Mouse (Mus musculus) layer of hippocampus, postnatal 25 days (tissue): ENCODE results near the gene Zbtb1. TPM values are rescaled to one million over a fixed set of nuclear protein-coding genes. Genes with fewer than 3 reads are reported as not detected.

ENCODE experiments used
- DNase-seq, 2 experiments: peaks; one replicate each; pipeline ENCODE4 v3.0.0; 2022; ENCODE audit warnings: mixed read lengths in 2 of 2, low spot score in 1 of 2; ENCODE audit errors: extremely low spot score in 1 of 2
- total RNA-seq, 2 experiments: library from RNA; stranded (reverse); gene quantifications; 2 replicates each; pipeline ENCODE4 v1.2.3; 2021

Gene Zbtb1
- total RNA-seq, 2 experiments from 2014 or later: 7.0 to 8.3 TPM

DNA sequence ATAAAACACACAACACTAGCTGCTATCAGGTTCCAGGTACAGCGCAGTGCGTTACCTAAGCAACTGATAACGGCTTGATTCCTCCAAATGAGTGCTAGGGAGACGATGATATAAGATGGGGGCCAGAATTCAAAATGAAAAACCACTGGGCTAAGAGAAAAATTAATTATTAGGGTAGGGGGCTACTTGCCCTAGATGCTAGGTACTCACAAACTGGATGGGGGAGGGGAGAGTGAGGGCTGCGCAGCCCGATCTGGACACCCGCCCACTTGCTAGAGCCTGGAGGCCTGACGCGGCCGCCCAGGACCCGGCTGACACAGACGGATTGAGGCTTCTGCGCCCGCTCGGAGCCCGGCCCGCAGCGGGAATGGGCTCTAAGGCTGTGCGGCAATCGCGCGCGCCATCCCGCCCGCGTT is 1.3 kb upstream of the Zbtb1 start:
- peak in 1 of 2 experiments; percentile 42 for DNase-seq

GRCm38 (mm10) chr12:76369206-76369977 is 674 bp upstream of the Zbtb1 start, which contains the start of gene Zbtb25:
Zbtb25 (minus strand) TSS chr12:76369602.
- peak; percentile 67 to 84 for DNase-seq

DNA sequence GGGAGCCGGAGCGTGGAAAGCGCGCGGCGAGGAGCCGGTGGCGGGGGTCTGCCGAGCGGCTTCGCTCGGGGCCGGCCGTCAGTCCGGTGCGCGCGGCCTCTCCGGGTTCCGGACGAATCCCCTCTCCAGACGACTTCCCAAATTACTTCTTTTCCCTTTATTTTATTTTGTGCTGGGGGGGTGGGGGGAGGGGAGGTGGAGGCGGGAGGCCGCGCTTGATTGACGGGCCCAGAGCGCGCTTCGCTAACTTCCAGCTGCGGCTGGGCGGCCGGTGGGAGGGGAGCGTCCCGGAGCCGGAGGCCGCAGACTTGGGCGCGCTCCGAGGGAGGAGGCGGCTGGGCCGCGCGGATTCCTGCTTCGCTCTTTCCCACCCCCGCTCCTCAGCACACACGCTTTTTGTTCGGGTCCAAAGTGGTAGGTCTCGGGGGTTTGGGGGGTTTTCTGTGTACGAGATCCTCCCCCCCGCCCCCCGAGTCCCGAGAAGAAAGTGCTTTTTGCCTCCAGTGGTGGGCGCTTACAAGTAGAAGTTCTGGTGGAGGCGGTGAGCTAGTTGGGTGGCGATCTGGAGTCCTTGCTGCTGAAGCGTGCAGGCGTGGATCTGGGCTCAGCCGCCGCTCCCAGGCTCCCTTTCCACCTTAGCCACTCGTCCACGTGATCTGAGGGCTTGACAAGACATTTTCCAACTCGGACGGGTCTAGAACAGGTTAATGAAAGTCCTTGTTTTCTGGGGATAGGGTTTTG is 935 bp downstream of the Zbtb1 start:
- peak; percentile 44 for DNase-seq

GRCm38 (mm10) chr12:76372046-76372445 is 2.0 kb downstream of the Zbtb1 start:
- DNase-seq: no peak

- DNase-seq: no peak
These were observed 3.1 kb downstream of the Zbtb1 start for GRCm38 (mm10) chr12:76372881-76373818.

DNA sequence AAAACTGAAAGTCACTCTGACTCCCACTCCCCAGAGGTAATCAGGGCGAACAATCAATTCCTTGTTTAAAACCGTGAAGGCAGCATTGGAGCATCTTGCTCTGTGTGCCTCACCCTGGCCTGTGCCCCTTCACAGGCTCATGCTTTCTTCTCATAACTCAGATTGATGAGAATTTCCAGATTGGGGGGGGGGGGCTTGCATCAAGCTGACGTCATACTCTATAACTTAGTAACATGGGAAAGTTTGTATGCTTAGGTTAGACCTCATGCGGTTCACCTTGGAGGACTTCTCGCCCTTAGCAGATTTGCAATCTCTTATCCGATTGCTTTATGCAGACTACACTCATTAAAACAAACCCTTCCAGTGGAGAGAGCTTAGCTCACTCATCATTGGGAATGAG is 3.9 kb downstream of the Zbtb1 start:
- no peak for DNase-seq

DNA sequence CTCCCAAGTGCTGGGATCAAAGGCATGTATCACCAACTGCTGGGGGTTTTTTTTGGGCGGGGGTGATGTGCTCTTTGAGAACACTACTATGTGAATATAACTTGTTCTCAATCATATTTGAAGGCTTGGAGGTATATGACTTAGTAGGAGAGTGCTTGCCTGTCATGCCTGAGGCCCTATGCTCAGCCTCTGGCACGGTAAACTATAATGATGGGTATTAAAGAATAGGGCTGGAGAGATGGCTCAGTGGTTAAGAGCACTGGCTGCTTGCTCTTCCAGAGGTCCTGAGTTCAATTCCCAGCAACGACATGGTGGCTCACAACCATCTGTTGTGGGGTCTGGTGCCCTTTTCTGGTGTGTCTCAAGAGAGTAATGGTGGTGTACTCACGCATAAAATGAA is 4.8 kb downstream of the Zbtb1 start:
- DNase-seq: no peak

GRCm38 (mm10) chr12:76375506-76375905 is 5.4 kb downstream of the Zbtb1 start:
- no peak for DNase-seq

GRCm38 (mm10) chr12:76376649-76377048 is 6.6 kb downstream of the Zbtb1 start:
- no peak for DNase-seq

DNA sequence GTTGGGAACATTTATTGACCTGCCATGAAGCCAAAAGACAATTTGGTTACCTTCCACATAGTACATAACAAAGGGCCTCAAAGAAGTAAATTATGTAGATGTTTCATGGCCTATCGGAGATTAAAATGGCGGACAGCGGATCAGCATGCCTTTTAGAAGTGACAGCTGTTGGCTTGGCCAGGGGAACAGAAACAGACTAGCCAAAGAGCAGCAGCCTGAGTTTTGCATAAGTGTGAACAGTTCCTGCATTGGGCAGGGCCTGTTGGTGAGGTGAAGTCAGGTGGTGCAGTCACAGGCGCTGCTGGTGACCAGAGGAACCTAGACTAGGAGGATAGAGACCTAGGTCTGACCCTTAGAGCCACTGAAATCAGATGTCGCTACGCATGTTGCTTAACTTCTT is 7.0 kb downstream of the Zbtb1 start:
- no peak for DNase-seq

- no peak for DNase-seq
These were observed 7.7 kb downstream of the Zbtb1 start for GRCm38 (mm10) chr12:76377726-76378125.

GRCm38 (mm10) chr12:76378556-76378955 is 8.5 kb downstream of the Zbtb1 start:
- DNase-seq: no peak

- DNase-seq: no peak
These were observed 10.1 kb downstream of the Zbtb1 start for GRCm38 (mm10) chr12:76380151-76380550.

DNA sequence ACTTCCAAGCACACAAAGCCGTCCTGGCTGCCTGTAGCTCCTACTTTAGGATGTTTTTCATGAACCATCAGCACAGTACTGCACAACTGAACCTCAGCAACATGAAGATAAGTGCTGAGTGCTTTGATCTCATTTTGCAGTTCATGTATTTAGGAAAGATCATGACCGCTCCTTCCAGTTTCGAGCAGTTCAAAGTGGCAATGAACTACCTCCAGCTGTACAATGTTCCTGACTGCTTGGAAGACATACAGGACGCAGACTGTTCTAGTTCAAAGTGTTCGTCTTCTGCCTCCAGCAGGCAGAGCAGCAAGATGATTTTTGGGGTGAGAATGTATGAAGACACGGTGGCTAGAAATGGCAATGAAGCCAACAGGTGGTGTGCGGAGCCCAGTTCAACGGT is 15.3 kb downstream of the Zbtb1 start:
- DNase-seq: no peak

GRCm38 (mm10) chr12:76388794-76389193 is 18.7 kb downstream of the Zbtb1 start:
- DNase-seq: no peak

GRCm38 (mm10) chr12:76391595-76392271 is 21.7 kb downstream of the Zbtb1 start:
- no peak for DNase-seq

- DNase-seq: no peak
These were observed 22.9 kb downstream of the Zbtb1 start for GRCm38 (mm10) chr12:76392979-76393378.

DNA sequence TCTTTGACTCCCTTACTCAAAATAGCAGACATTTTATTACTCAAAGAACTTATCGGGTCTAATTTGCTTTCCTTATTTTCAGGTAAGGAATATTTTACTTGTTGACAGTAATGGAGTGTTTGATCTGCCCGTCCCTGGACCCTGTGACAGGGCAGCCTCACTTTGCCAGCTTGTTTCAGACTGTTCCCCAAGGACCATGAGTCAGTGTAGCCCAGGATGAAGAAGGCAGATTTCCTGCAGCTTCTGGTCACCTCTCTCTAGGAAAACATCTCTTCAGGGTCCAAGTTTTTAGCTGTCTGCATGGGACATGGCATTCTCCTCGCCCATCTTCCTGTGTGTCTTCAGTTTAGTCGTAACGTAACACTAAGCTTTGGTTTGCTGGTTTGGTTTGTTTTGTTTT is 27.2 kb downstream of the Zbtb1 start:
- DNase-seq: no peak

DNA sequence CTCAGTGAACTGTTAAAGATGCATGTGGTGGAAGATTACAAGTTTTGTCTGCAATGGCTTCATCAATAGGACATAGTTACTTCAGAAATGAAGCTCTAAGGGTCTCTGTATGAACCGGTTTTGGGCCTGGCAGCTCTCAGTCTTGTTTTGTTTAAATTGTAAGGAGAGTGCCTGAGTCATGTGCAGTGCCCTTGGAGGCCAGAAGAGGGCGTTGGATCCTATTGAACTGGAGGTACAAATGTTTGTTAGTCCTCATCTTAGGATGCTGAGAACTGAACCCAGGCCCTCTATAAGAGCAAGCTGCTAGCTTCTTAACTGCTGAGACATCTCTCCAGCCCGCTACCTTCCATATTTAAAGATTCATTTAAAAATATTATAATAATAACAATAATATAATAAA is 31.6 kb downstream of the Zbtb1 start:
- DNase-seq: no peak
